Mouse (Mus musculus) thymus, adult 2 months (tissue): ENCODE results near the gene Scn1a. TPM values are rescaled to one million over a fixed set of nuclear protein-coding genes. Genes with fewer than 3 reads are reported as not detected.

Experiments used
- DNase-seq: peaks from one replicate; pipeline ENCODE4 v3.0.0; 2021
- H3K27ac ChIP-seq: fragments of 200-500 bp; 2 replicates; pipeline ENCODE4 v1.5.1; 2012; ENCODE audit warnings: low read length, control low read depth; ENCODE audit not compliant: control insufficient read depth, insufficient read depth
- H3K27me3 ChIP-seq: fragments of 200-500 bp; 2 replicates; pipeline ENCODE4 v1.6.1; 2012; ENCODE audit warnings: mild to moderate bottlenecking, low read length, moderate library complexity, mixed read lengths; ENCODE audit not compliant: control insufficient read depth, insufficient read depth
- H3K36me3 ChIP-seq: fragments of 200-500 bp; 2 replicates; pipeline ENCODE4 v1.6.1; 2012; ENCODE audit warnings: mild to moderate bottlenecking, low read length, moderate library complexity; ENCODE audit not compliant: control insufficient read depth, insufficient read depth
- H3K4me1 ChIP-seq: fragments of 200-500 bp; replicated peaks from 2 replicates; pipeline ENCODE4 v1.6.1; 2012; ENCODE audit warnings: low read length; ENCODE audit not compliant: control insufficient read depth, insufficient read depth
- H3K4me3 ChIP-seq: fragments of 200-500 bp; 2 replicates; pipeline ENCODE4 v1.5.1; 2012; ENCODE audit warnings: mild to moderate bottlenecking, low read length, control low read depth, moderate library complexity; ENCODE audit not compliant: control insufficient read depth, insufficient read depth
- CTCF ChIP-seq: fragments of 200-500 bp; IDR thresholded peaks from 2 replicates; pipeline ENCODE4 v1.5.1; 2012; ENCODE audit warnings: mild to moderate bottlenecking, control low read depth, low read length, moderate library complexity, borderline replicate concordance; ENCODE audit not compliant: control insufficient read depth, poor library complexity, insufficient read depth; ENCODE audit errors: extremely low read depth
- POLR2A ChIP-seq: fragments of 200-500 bp; IDR thresholded peaks from 2 replicates; pipeline ENCODE4 v1.6.1; 2012; ENCODE audit warnings: mild to moderate bottlenecking, low read length, control low read depth, moderate library complexity; ENCODE audit not compliant: control insufficient read depth, poor library complexity, insufficient read depth; ENCODE audit errors: extremely low read depth
- WGBS: fragments of 180-500 bp; shearing (Covaris S2); methylation state at CpG from one replicate; pipeline ENCODE4 v1.1.7; 2018; 5-methylcytosine and 5-hydroxymethylcytosine counted together
- polyA plus RNA-seq: library from polyadenylated mRNA; depleted of rRNA; stranded (reverse); fragments of >200 nt; gene quantifications from 2 replicates; pipeline ENCODE4 v1.2.3, GENCODE M21; 2012

Gene Scn1a
- polyA plus RNA-seq, 1 experiment: 0.86 TPM

- Histone ChIP-seq H3K4me3 (no peak overlapping the region), H3K27ac (no peak overlapping the region), H3K27me3 (no peaks in the 10 kb centered on the region), H3K4me1 (no peaks in the 10 kb centered on the region), H3K36me3 (no peaks in the 10 kb centered on the region)
- TF ChIP-seq POLR2A: no peak
- TF ChIP-seq CTCF: no peak
- 91% methylated on average over 2 of the region's 2 CpGs for WGBS
- no peak for DNase-seq
Observed at GRCm38 (mm10) chr2:66367957-66368356, 72.7 kb downstream of the Scn1a start.

GRCm38 (mm10) chr2:66350590-66350989, 90.0 kb downstream of the Scn1a start:
- TF ChIP-seq CTCF (no peak), POLR2A (no peak)
- WGBS: 94% methylated on average over 2 of the region's 2 CpGs
- Histone ChIP-seq H3K4me1 (no peaks in the 10 kb centered on the region), H3K4me3 (no peak overlapping the region), H3K36me3 (no peaks in the 10 kb centered on the region), H3K27ac (no peak overlapping the region), H3K27me3 (no peaks in the 10 kb centered on the region)
- no peak for DNase-seq

GRCm38 (mm10) chr2:66346622-66347021, 94.0 kb downstream of the Scn1a start:
- TF ChIP-seq CTCF (no peak), POLR2A (no peak)
- H3K27ac ChIP-seq: no peak overlapping the region
- no peak for DNase-seq
- 98% methylated on average over 1 of the region's 1 CpGs for WGBS
- H3K27me3 ChIP-seq: no peaks in the 10 kb centered on the region
- no peak overlapping the region for H3K4me3 ChIP-seq
- no peaks in the 10 kb centered on the region for H3K36me3 ChIP-seq
- no peaks in the 10 kb centered on the region for H3K4me1 ChIP-seq

GRCm38 (mm10) chr2:66346181-66346580, 94.5 kb downstream of the Scn1a start:
- no peaks in the 10 kb centered on the region for H3K36me3 ChIP-seq
- 84% methylated on average over 3 of the region's 3 CpGs for WGBS
- no peaks in the 10 kb centered on the region for H3K27me3 ChIP-seq
- TF ChIP-seq CTCF (no peak), POLR2A (no peak)
- H3K4me1 ChIP-seq: no peaks in the 10 kb centered on the region
- H3K27ac ChIP-seq: no peak overlapping the region
- no peak for DNase-seq
- H3K4me3 ChIP-seq: no peak overlapping the region

GRCm38 (mm10) chr2:66337406-66337805, 103.2 kb downstream of the Scn1a start:
- Histone ChIP-seq H3K4me1 (no peaks in the 10 kb centered on the region), H3K4me3 (no peak overlapping the region), H3K27ac (no peak overlapping the region), H3K27me3 (no peaks in the 10 kb centered on the region), H3K36me3 (no peaks in the 10 kb centered on the region)
- DNase-seq: no peak
- no peak for TF ChIP-seq CTCF
- TF ChIP-seq POLR2A: no peak
- 88% methylated on average over 5 of the region's 5 CpGs for WGBS

- DNase-seq: no peak
- Histone ChIP-seq H3K4me3 (no peak overlapping the region), H3K36me3 (no peaks in the 10 kb centered on the region), H3K27me3 (no peaks in the 10 kb centered on the region), H3K27ac (no peak overlapping the region), H3K4me1 (no peaks in the 10 kb centered on the region)
- TF ChIP-seq POLR2A: no peak
- no peak for TF ChIP-seq CTCF
- 73% methylated on average over 6 of the region's 6 CpGs for WGBS
Observed at GRCm38 (mm10) chr2:66336396-66336795, 104.2 kb downstream of the Scn1a start.

- Histone ChIP-seq H3K4me3 (no peak overlapping the region), H3K27me3 (no peaks in the 10 kb centered on the region), H3K4me1 (no peaks in the 10 kb centered on the region), H3K36me3 (no peaks in the 10 kb centered on the region), H3K27ac (no peak overlapping the region)
- WGBS: 90% methylated on average over 3 of the region's 3 CpGs
- no peak for DNase-seq
- no peak for TF ChIP-seq CTCF
Observed at GRCm38 (mm10) chr2:66272551-66272950, 168.1 kb downstream of the Scn1a start.
